Mouse (Mus musculus) heart, embryonic 16.5 days (tissue): Measurements from ENCODE around the gene Olfr1508. TPM values are rescaled to one million over a fixed set of nuclear protein-coding genes. Genes with fewer than 3 reads are reported as not detected.
A peak's percentile ranks its signal among the peaks of the same experiment; 100 is the strongest.
"Not testable (repeated sequence)": the region's sequence is repeated elsewhere in the genome, so short reads cannot be mapped to it uniquely, and the experiment has no call there.

Experiments used
- ATAC-seq: fragments of 200-750 bp; cut with Nextera tagmentation; replicated peaks from 2 replicates; pipeline ENCODE4 v1.8.0; 2017; ENCODE audit warnings: moderate number of reproducible peaks; ENCODE audit not compliant: insufficient read depth, low FRiP score; ENCODE audit errors: extremely low read depth
- H3K27ac ChIP-seq: fragments of 300-500 bp; sonication (generic); 2 replicates; pipeline ENCODE4 v1.5.1; 2014; ENCODE audit warnings: mild to moderate bottlenecking, low read length, control low read depth, moderate library complexity
- H3K27me3 ChIP-seq: fragments of 300-500 bp; sonication (generic); 2 replicates; pipeline ENCODE4 v1.6.1; 2014; ENCODE audit warnings: low read length, mixed read lengths; ENCODE audit not compliant: control insufficient read depth, insufficient read depth
- H3K36me3 ChIP-seq: fragments of 300-500 bp; sonication (generic); 2 replicates; pipeline ENCODE4 v1.6.1; 2014; ENCODE audit not compliant: control insufficient read depth, insufficient read depth
- H3K4me1 ChIP-seq: fragments of 300-500 bp; sonication (generic); 2 replicates; pipeline ENCODE4 v1.6.1; 2014; ENCODE audit warnings: low read length, mixed read lengths; ENCODE audit not compliant: control insufficient read depth, insufficient read depth
- H3K4me2 ChIP-seq: fragments of 300-500 bp; sonication (generic); 2 replicates; pipeline ENCODE4 v1.6.1; 2014; ENCODE audit warnings: low read depth, mild to moderate bottlenecking, control low read depth, low read length
- H3K4me3 ChIP-seq: fragments of 300-500 bp; sonication (generic); 2 replicates; pipeline ENCODE4 v1.5.1; 2014; ENCODE audit warnings: mild to moderate bottlenecking, control low read depth, low read length
- H3K9ac ChIP-seq: fragments of 300-500 bp; sonication (generic); 2 replicates; pipeline ENCODE4 v1.6.1; 2014; ENCODE audit warnings: low read length, control low read depth
- H3K9me3 ChIP-seq: fragments of 300-500 bp; sonication (generic); replicated peaks from 2 replicates; pipeline ENCODE4 v1.6.1; 2016; ENCODE audit warnings: low read length; ENCODE audit not compliant: control insufficient read depth
- WGBS: fragments of 180-500 bp; shearing (Covaris S2); extraction: QIAGEN DNeasy Blood & Tissue Kit; methylation state at CpG from one replicate; pipeline ENCODE4 v1.1.7; 2014; 5-methylcytosine and 5-hydroxymethylcytosine counted together
- polyA plus RNA-seq: library from polyadenylated mRNA; unstranded; fragments of >200 nt; fragmentation: Nextera tagmentation; extraction: Ambion mirVana; gene quantifications from 2 replicates; pipeline ENCODE4 v1.2.1, GENCODE M21; 2015

Olfr1508 gene
- not detected in 2 replicates for polyA plus RNA-seq

- WGBS: 57% methylated on average over 2 of the region's 2 CpGs
- Histone ChIP-seq H3K4me1 (no peaks in the 10 kb centered on the region), H3K4me2 (no peak within 1 kb of the TSS), H3K27ac (no peak within 1 kb of the TSS), H3K36me3 (no peaks in the 10 kb centered on the region), H3K9ac (no peak within 1 kb of the TSS), H3K4me3 (no peak within 1 kb of the TSS), H3K27me3 (no peaks in the 10 kb centered on the region), H3K9me3 (no peaks in the 10 kb centered on the region)
- ATAC-seq: no peak
Observed at GRCm38 (mm10) chr14:52467395-52467794, at the start of gene Olfr1508. Olfr1508 (minus strand) TSS chr14:52467495.

GRCm38 (mm10) chr14:52495516-52495915, 28.2 kb upstream of the Olfr1508 start, which contains the start of gene Olfr1507:
Olfr1507 (minus strand) TSS chr14:52495749.
- Histone ChIP-seq H3K27ac (no peak within 1 kb of the TSS), H3K9me3 (no peaks in the 10 kb centered on the region), H3K36me3 (no peaks in the 10 kb centered on the region), H3K4me3 (no peak within 1 kb of the TSS), H3K4me1 (no peaks in the 10 kb centered on the region), H3K27me3 (no peaks in the 10 kb centered on the region), H3K9ac (no peak within 1 kb of the TSS), H3K4me2 (no peak within 1 kb of the TSS)
- WGBS: 68% methylated on average over 4 of the region's 4 CpGs
- ATAC-seq: no peak

- H3K4me2 ChIP-seq: no peak overlapping the region
- 71% methylated on average over 1 of the region's 1 CpGs for WGBS
- no peak overlapping the region for H3K27ac ChIP-seq
Observed at GRCm38 (mm10) chr14:52465738-52466137, 1.6 kb downstream of the Olfr1508 start.

GRCm38 (mm10) chr14:52461928-52462327, 5.4 kb downstream of the Olfr1508 start:
- no peaks in the 10 kb centered on the region for H3K9me3 ChIP-seq
- no peak overlapping the region for H3K9ac ChIP-seq
- no peak for ATAC-seq
- H3K36me3 ChIP-seq: no peaks in the 10 kb centered on the region
- H3K4me1 ChIP-seq: no peaks in the 10 kb centered on the region
- H3K27ac ChIP-seq: no peak overlapping the region
- no peaks in the 10 kb centered on the region for H3K27me3 ChIP-seq
- no peak overlapping the region for H3K4me3 ChIP-seq
- H3K4me2 ChIP-seq: no peak overlapping the region

More at GRCm38 (mm10) chr14:52465738-52466137, 1.6 kb downstream of the Olfr1508 start:
- Histone ChIP-seq H3K27me3 (no peaks in the 10 kb centered on the region), H3K4me3 (no peak overlapping the region), H3K4me1 (no peaks in the 10 kb centered on the region), H3K9ac (no peak overlapping the region), H3K9me3 (no peaks in the 10 kb centered on the region), H3K36me3 (no peaks in the 10 kb centered on the region)
- no peak for ATAC-seq

- Histone ChIP-seq H3K4me3 (no peak overlapping the region), H3K4me2 (no peak overlapping the region), H3K36me3 (no peaks in the 10 kb centered on the region), H3K9ac (no peak overlapping the region), H3K27me3 (no peaks in the 10 kb centered on the region), H3K27ac (no peak overlapping the region), H3K4me1 (no peaks in the 10 kb centered on the region), H3K9me3 (no peaks in the 10 kb centered on the region)
- 70% methylated on average over 8 of the region's 8 CpGs for WGBS
- no peak; the same call in 1 of the 2 replicates for ATAC-seq
Observed at GRCm38 (mm10) chr14:52451138-52451537, 16.2 kb downstream of the Olfr1508 start.

- Histone ChIP-seq H3K36me3 (no peaks in the 10 kb centered on the region), H3K4me2 (no peak within 1 kb of the TSS), H3K4me1 (no peaks in the 10 kb centered on the region), H3K9me3 (no peaks in the 10 kb centered on the region), H3K27ac (no peak within 1 kb of the TSS), H3K27me3 (no peaks in the 10 kb centered on the region), H3K9ac (no peak within 1 kb of the TSS), H3K4me3 (no peak within 1 kb of the TSS)
- no peak for ATAC-seq
Observed at GRCm38 (mm10) chr14:52442690-52443089, 24.6 kb downstream of the Olfr1508 start, which contains the start of gene Olfr1509. Olfr1509 (plus strand) TSS chr14:52442990.

- H3K9me3 ChIP-seq: no peaks in the 10 kb centered on the region
- no peaks in the 10 kb centered on the region for H3K4me1 ChIP-seq
- WGBS: 72% methylated on average over 1 of the region's 1 CpGs
- H3K4me2 ChIP-seq: no peak overlapping the region
- H3K27ac ChIP-seq: no peak overlapping the region
- peak; percentile 41; the same call in 1 of the 2 replicates for ATAC-seq
- no peak overlapping the region for H3K4me3 ChIP-seq
- no peaks in the 10 kb centered on the region for H3K27me3 ChIP-seq
- H3K36me3 ChIP-seq: no peaks in the 10 kb centered on the region
- no peak overlapping the region for H3K9ac ChIP-seq
Observed at GRCm38 (mm10) chr14:52427686-52428085, 39.6 kb downstream of the Olfr1508 start.

- 82% methylated on average over 3 of the region's 3 CpGs for whole genome bisulfite sequencing
- no peaks in the 10 kb centered on the region for H3K4me1 ChIP-seq
- no peaks in the 10 kb centered on the region for H3K27me3 ChIP-seq
- no peak within 1 kb of the TSS for H3K4me3 ChIP-seq
- H3K36me3 ChIP-seq: no peaks in the 10 kb centered on the region
- H3K9ac ChIP-seq: no peak within 1 kb of the TSS
- H3K4me2 ChIP-seq: no peak within 1 kb of the TSS
- no peaks in the 10 kb centered on the region for H3K9me3 ChIP-seq
- ATAC-seq: no peak
- H3K27ac ChIP-seq: no peak within 1 kb of the TSS
Observed at GRCm38 (mm10) chr14:52414273-52414672, 53.0 kb downstream of the Olfr1508 start, which contains the start of gene Olfr1510. Olfr1510 (minus strand) TSS chr14:52414373.

GRCm38 (mm10) chr14:52410142-52410919, 57.0 kb downstream of the Olfr1508 start:
- 67% methylated on average over 7 of the region's 10 CpGs for WGBS

More at GRCm38 (mm10) chr14:52410142-52410919, 57.0 kb downstream of the Olfr1508 start:
- not testable (repeated sequence) for H3K4me2 ChIP-seq, H3K4me1 ChIP-seq, H3K27me3 ChIP-seq, H3K27ac ChIP-seq, H3K9me3 ChIP-seq, H3K9ac ChIP-seq, H3K36me3 ChIP-seq, H3K4me3 ChIP-seq
- peak; percentile 32; the same call in 1 of the 2 replicates for ATAC-seq
